Mouse (Mus musculus) v-Abl transformed pro-B cells (cell line): Measurements from ENCODE around the gene Osbpl9.

Experiments
- in situ Hi-C, 2 experiments: fragments of 400-800 bp; cut with MboI; formaldehyde crosslinking; loops; one replicate each; pipeline ENCODE4 v1.15.1; 2025; ENCODE audit not compliant: unreplicated experiment in 2 of 2

Gene Osbpl9

DNA sequence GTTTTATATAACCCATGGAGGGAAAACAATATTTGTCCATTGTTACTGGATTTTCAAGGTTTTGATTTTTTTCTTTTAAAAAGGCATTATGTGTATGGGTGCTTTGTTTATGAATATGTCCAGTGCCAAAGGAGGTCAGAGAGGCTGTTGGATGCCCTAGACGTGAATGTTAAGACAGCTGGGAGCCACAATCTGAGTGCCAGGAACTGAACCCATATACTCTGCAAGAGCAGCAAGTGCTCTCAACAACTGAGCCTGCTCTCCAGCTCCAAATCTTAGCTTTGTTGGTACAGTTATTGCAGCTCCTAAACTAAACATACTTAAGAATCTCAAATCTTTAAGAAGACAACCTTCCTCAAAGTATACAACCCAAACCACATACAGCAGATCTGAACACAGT, 59.0 kb downstream of the Osbpl9 start:
- in situ Hi-C loops, result no loop called here

DNA sequence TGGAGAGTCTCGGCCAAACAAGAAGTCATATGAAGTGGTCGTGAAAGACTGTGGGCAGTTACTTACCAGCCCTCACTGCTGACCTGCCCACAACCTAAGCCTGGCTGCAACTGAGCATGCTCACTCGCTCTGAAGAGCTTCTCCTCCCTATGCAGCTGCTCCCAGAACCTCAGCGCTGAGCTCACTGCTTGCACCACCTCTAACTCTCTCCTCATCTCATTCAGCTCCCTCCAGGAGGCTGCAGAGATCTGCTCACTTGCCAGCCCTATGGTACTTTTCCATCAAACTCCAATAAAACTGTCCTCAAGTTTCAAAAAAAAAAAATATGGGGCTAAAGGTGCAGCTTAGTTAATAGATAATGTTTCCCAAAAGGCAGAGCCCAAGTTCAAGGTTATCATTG, 63.5 kb downstream of the Osbpl9 start:
- in situ Hi-C loops, result no loop called here

DNA sequence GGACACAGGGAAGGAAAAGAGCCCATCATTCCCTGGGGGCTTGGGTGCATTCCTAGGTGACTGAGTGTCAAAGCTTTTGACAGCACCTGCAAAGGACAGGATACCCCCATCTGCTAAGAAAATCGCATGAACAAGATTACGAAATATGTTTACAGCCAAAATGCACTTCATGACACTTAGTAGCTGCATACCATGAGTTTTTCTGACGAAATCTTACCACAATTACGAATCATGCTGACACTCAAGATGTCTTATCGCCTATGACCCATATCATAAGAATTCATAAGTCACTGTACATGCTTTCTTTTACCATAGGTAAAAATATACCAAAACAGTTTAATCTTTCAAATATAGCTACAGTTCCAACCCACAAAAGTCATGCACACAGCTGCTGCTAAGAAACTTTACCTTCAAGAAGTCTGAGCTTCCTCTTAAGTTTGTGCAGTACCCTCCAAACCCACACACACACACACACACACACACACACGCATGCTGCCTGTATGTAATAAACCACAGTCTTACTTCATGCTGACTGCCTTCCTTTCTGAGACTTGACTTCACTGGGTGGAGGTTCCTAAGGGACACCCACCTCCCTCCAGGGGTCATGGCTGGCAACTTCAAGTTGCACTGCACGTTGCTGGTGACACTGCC, 65.5 kb downstream of the Osbpl9 start:
- in situ Hi-C loops, result no loop called here

DNA sequence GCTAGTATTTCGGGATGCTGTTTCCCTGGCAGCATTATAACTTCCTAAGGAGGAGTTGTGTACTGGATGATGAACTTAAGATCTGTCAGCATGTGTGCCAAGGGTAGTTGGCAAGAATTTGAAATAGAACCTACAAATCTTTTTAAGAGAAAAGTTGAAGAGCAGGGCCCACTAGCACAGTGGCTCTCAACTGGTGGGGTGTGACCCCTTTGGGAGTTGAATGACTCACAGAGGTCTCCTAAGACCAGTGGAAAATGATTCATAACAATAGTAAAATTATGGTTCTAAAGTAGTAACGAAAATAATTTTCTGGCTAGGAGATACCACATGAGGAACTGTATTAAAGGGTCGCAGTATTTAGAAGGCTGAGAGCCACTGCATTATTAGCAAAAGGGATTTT, 67.1 kb downstream of the Osbpl9 start:
- in situ Hi-C loops, result no loop called here

DNA sequence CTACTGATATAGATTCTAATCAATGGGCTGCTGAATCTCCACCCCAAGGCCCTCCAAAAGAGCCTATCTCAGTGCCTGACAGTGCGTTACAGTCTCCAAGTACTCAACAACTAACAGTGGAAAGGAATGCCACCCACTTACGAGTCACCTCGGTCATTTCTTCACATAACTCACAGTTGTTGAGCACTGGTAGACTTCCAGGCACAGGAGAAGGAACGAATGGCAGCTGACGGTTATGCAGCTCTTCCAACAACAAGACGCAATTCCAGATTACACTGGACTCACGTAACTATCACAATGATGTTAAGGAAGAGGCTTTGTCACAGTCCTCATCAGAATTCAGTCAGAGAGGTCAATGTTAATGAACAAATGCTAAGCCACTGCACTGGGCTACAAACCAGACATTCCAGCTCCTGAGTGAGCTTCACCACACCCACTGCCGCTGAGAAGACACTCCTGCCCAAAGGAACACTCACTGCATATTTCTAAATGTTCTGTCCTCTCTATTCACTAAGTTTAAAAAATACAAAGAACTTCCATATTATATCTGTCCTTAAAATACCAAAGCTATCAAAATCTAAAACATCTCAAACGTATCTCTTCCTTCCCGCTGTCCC, 70.7 kb downstream of the Osbpl9 start:
- in situ Hi-C loops, result no loop called here

DNA sequence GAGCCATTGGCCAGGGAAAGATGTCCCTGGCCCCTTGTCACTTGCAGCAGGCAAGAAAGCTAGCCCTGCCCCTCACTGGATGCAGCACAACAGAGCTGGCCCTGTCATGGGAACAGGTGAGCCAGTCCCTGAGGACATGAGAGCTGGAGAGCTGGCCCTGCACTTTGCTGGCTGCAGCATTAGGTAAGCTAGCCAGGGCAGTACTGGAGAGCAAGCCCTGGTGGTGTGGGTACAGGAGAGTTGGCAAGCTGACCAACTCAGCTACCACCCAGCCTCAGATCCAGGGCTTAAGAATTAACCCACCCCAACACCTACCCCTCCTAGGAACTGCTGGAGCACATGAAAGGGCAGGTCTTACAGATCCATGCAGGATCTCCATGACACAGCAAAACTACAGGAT, 73.1 kb downstream of the Osbpl9 start:
- in situ Hi-C loops, result no loop called here

DNA sequence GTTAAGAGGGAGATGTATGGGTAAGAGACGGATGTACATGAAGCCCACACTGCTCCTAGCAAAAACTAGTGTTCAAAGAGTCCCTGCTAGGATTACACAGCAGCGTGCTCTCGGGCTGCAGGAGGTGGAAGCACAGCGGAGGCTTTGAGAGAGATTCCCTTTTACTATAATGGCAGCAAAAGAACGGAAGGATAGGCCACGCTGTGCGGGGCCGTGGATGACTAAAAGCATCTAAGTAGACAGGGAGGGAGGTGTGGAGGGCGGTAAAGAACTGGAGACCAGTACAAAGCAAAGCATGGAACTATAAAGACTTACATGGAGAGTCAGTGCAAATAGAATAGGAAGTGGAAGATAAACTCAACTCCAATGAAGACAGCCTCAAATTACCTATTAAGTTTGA, 74.1 kb downstream of the Osbpl9 start:
- in situ Hi-C loops, result no loop called here

DNA sequence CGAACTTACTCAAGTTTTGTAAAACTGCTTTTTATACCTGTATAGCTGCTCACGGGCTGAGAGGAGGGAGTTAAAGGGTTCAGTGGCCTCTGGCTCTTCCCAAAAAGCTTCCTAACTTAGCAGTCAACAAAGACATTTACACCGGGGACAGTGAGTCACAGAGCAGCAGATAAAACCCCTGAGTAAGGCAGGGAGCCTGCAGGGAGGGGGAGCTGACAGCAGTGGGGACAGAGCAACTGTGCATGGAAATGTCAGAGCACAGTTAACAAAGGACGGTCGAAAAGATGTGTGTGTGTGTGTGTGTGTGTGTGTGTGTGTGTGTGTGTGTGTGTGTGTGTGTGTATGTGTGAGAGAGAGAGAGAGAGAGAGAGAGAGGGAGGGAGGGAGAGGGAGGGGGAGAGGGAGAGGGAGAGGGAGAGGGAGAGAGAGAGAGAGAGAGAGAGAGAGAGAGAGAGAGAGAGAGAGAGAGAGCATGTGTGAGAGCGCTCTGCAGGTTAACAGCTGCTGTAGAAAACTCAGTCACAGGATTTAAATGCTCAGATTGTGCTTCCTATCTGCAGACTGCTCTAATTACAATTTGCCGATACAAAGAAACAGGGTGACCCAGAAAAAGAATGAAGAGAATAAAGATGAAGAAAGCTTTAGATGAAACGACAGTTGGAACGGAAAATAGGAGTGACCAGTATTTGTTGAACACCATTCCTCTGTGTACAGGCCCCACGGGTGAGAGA, 75.1 kb downstream of the Osbpl9 start:
- in situ Hi-C loops, result no loop called here

DNA sequence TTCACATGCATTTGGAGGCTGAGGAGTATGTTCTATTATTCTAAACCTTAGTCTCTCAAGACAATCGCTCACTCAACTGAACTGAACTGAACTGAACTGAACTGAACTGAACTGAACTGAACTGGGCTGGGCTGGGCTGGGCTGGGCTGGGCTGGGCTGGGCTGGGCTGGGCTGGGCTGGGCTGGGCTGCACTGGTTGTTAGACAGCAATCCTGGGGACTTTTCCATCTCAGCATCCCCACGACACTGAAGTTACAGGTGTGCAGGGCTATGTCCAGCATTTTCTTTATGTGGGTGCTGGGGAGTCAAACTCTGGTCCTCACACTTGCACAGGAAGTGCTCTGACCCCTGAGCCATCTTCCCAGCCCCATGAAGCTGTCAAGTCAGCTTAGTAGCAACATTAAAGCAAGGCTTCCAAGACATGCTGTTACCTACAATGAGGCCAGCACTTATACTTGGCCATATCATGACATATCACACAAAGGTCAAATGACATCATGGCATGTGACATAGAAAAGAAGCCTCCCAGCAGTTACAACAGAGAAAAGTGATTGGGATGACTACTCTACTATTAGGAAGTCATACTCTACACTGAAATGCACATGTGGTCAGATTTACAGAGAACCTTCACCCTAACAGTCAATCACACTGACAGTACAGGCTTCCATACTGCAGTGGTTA, 76.2 kb downstream of the Osbpl9 start:
- in situ Hi-C loops, result no loop called here

DNA sequence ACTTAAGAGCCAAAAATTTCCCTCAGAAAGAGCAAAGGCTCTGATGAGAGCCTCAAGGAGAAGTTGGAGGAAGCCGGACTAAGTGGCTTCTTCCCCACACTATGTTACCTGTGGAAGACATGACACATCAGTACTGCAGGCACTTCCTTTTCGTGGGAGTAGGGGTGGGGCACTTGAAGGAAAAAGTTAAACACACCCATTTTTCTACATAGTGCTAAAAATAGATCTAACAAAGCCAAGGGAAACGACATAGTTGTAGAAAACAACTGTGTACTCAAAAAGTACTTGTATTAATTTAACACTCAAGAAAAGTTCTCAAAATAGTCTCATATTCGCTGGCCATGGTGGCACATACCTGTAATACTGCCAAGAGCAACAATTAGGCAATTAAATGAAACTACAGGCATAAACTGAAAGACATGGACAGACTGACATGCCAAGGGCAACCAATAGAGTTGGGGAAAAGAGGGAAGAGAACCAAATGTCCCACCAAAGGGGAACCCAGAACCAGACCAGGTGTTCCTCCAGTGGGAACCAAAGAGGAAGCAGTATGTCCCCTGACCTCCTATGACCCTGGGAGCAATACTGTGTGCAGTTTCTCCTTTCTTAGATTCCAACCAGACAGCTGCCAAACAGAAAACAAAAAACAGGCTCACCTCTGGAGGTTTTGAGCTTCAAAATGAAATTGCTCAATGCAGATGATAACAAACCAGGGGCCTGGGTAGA, 79.1 kb downstream of the Osbpl9 start:
- in situ Hi-C loops, result no loop called here

DNA sequence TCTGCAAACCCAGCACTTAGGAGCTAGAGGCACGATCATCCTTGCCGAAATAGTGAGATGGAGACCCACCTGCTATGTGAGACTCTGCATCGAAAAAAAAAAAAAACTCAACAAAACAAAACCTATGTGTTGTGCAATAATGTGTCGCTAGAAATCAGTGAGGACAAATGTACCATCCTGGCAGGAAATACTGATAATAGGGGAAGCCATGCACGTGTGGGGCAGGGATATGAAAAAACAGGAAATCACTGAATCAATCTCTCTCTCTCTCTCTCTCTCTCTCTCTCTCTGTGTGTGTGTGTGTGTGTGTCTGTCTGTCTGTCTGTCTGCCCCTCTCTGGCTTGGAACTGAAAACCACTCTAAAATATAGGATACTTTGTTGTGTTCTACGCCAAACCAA, 81.3 kb downstream of the Osbpl9 start:
- in situ Hi-C loops, result no loop called here

DNA sequence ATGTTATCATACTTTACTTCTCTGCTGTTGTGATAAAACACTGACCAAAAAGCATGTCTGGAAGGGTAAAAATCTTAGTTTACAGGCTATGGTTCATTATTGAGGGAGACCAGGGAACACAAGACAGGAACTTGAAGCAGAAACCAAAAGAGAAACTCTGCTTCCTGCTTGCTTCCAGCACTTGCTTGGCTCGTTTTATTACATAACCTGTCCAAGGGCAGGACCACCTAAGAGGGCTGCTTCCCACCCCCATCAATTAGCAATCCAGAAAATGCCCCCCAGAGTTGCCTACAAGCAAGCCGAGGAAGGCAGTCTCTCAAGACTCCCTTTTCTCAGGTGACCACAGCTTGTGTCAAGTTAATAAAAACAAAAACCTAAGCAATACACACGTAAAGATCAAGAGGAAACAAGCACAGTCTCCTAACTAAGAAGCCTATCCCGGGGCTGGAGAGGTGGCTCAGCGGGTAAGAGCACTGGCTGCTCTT, 82.4 kb downstream of the Osbpl9 start:
- in situ Hi-C loops, result no loop called here

DNA sequence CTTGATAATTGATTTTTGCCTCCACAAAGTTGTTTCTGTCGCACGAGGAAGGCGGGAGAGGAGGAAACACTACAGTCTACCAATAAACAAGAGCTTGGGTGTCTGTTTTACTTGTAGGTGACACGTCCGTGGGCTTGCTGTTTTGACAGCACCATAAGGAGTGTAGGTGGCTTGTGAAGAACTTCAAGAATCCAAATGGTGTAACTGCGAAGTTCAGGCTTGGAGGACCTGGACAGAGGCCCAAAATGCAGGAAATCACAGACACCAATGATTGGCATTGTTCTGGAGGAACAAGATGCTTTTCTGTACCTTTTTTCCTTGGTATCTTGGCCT, 83.8 kb downstream of the Osbpl9 start:
- in situ Hi-C loops, result no loop called here

DNA sequence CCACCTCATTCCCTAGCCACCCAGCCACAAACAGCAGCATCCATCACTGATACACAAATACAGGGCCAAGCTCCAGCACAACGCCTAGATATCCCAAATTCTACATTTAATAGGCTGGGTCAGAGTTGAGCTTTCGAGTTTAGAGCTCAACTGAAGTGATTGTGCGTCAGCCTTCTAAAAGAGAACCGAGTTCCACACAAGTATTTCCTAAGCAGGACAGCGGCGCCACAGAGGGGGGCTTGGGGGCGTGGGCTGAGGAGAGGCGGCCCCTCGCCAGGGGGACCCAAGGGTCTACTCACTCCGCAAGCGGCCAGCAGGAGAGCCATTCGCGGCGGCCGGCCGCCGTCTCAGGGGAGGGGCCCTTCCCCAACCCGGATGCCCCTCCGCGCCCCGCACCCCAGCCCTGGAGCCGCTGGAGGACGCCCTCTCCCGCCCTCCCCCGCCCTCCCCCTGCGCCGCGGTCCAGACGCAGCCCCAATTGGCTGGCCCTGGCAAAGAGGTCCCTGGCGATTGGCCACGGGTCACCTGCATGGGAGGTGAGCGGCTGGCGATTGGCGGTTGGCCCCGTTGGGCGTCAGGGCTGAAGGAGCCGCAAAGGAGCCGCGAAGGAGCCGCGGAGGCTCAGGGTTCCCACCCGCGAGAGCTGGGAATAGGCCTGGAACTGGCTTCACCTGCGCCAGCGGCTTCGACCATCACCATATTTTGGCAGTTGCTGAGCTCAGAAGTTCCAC, 84.3 kb downstream of the Osbpl9 start:
- in situ Hi-C loops, result no loop called here

DNA sequence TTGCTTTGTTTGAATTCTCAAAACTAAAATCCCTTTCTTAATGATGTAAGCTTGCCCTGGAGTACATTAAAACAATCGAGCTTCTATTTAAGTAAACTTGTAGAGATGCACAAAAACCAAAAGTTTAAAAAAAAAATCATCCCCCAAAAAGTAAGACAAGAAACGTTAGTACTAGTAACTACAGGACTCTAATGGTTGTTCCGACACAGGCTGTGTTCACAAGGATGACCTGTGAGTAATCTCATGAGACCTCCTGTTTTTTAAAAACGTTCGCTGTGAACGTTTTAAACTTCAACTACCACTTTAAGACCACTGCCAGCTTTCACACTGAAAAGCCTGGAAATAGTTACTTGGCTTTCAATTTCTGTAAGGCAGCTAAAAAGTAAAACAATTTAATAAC, 85.1 kb downstream of the Osbpl9 start:
- in situ Hi-C loops, result no loop called here

DNA sequence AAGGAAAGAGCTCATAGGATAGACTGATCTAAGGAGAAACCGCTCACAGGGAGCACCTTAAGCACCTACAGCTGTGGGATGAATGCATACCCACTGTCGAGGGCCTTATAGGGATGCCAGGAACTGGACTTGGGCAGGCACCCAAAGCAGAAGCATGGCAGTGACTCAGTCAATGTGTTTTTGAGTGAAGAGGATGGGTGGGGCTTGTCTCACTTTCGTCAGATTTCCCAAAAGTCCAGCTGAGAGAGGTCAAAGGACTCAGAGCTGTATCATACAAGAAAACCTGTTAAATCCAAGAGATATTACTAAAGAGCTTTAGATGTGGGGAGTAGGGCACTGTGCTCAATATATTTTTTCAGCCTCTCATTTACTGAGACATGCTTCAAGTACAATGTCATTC, 85.6 kb downstream of the Osbpl9 start:
- in situ Hi-C loops, result no loop called here

DNA sequence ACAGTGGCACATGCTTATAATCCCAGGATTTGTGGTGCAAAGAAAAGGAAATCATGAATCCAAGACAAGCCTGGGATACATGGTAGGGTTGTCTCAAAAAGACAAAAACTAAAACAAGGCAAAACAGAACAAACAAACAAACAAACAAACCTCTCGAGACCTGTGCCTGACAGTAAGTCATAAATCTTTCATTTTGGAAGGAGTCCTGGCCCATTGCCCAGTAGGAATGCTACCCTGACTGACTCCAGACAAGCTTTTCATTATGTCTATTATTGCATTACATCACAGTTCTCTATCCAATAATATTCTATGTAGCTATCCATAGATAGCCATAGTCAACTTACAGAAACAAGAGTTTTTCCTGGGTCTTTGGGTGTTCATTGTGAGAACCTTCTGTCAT, 86.3 kb downstream of the Osbpl9 start:
- in situ Hi-C loops, result no loop called here

DNA sequence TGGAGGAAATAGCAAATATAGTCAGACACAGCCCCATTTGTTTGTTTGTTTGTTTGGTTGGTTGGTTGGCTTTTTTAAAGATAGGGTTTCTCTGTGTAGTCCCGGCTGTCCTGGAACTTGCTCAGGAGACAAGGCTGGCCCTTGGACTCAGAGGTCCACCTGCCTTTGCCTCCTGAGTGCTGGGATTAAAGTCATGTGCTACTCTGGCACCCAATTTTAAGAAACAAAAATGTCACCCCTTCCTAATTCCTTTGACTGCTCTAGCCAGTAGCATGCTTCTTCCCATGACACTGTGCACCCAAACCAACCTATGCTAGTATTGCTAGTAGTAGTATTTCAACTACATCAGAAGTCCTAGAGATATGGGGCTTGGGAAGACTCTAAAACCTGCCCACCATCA, 87.8 kb downstream of the Osbpl9 start:
- in situ Hi-C loops, result no loop called here

DNA sequence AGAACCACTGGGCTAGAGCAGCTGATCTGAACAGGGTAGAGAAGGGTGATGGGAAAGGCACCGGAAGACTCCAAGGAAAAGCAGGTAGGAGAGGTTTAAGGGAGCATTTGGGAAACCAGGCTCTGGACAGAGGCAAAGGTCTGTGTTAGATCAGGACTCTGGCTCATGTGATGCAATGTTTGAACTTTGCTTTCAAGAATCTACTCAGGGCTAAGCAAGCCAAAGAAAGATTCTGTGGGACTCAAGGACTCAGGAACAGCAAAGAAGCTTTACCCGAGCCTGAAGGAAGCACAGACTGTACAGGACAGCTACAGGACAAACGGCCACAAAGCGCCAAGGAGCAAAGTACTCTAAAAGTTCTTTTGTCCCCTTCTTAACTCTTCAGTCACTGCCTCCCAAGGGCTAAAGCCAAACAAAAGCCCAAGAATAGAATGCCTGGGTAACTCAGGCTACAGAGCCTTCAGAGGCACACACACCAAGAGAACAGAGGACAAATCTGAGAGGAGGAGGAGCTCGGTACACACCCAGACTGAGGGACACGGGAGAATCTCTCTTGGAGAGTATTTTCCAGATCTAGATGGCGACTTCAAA, 89.1 kb downstream of the Osbpl9 start:
- in situ Hi-C loops, result no loop called here

DNA sequence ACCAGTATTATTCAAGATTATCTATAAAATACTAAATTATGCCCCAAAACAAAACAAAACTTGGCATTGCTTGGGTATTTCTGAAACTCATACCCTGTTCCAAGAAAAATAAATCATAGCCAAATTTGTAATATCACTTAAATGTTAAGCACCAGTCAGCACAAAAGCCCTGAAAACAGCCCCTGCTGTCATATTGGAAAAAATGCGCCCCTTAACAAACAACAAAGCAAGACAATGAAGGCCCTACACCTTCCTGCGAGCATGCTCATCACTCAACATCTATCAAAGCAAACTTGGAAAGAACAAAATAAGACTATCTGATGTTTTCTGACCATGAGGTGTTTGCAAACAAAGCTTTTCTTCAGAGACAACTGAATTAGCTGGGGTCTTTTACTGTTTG, 91.1 kb downstream of the Osbpl9 start:
- in situ Hi-C loops, result no loop called here
